Mouse (Mus musculus) bone marrow, adult 2 months (tissue): ENCODE measurements around the gene Cdkn1c.

Experiments
- CTCF ChIP-seq: fragments of 200-500 bp; IDR thresholded peaks from 2 replicates; pipeline ENCODE4 v1.5.1; 2011; ENCODE audit warnings: low read length, control low read depth; ENCODE audit not compliant: control insufficient read depth, insufficient read depth
- POLR2A ChIP-seq: fragments of 200-500 bp; IDR thresholded peaks from 2 replicates; pipeline ENCODE4 v1.6.1; 2011; ENCODE audit warnings: low read depth, mild to moderate bottlenecking, control low read depth, low read length, borderline replicate concordance; ENCODE audit not compliant: control insufficient read depth

- TF ChIP-seq CTCF (no peak), POLR2A (no peak)
Measured at GRCm38 (mm10) chr7:143438965-143439364, 21.9 kb downstream of the Cdkn1c start.
